Mouse (Mus musculus): Measurements from ENCODE around the gene Foxo1. TPM values are rescaled to one million over a fixed set of nuclear protein-coding genes. Genes with fewer than 3 reads are reported as not detected.

Gene Foxo1
- polyA plus RNA-seq, 1 experiment from 2014 or later, result 7.8 TPM

DNA sequence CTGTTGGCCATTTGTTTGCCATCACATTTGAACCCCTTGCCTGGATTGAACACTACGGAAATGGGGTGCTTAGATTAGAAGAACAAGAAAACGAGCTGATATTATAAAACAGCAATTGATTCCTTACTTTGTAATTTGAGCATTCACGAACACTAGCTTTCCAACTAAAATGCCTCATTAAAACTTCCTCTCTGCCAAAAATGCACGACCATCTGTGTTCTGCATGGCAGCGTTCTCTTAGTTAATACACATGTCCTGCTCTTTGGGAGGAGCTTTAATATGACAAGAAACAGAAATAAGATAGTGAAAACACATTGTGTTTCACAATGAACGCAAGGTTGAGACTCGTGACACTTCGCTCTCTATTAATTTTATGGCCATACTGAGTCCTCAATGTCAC, 3.8 kb upstream of the Foxo1 start:
- H3K27me3 ChIP-seq (ENCODE audit: control insufficient read depth, insufficient read depth, low read length), result peaks cover 17% of the 10 kb centered on the region; the same call in 1 of the 2 replicates
- no peak overlapping the region for H3K4me2 ChIP-seq (replicated peaks; ENCODE audit: low read depth, low read length)
- no peak overlapping the region for H3K27ac ChIP-seq (ENCODE audit: low read depth, low read length)
- H3K36me3 ChIP-seq (ENCODE audit: control insufficient read depth, insufficient read depth, low read length), result no peaks in the 10 kb centered on the region
- H3K4me3 ChIP-seq (ENCODE audit: low read length), result no peak overlapping the region
- ATAC-seq (ENCODE audit: low FRiP score, low TSS enrichment), result no peak
- no peaks in the 10 kb centered on the region; the same call in 1 of the 2 replicates for H3K4me1 ChIP-seq (ENCODE audit: control insufficient read depth, insufficient read depth, low read length)
- WGBS, result 67% methylated on average over 8 of the region's 8 CpGs
- no peaks in the 10 kb centered on the region for H3K9me3 ChIP-seq (ENCODE audit: control insufficient read depth, low read length)
- H3K9ac ChIP-seq (ENCODE audit: low read depth, low read length), result no peak overlapping the region

DNA sequence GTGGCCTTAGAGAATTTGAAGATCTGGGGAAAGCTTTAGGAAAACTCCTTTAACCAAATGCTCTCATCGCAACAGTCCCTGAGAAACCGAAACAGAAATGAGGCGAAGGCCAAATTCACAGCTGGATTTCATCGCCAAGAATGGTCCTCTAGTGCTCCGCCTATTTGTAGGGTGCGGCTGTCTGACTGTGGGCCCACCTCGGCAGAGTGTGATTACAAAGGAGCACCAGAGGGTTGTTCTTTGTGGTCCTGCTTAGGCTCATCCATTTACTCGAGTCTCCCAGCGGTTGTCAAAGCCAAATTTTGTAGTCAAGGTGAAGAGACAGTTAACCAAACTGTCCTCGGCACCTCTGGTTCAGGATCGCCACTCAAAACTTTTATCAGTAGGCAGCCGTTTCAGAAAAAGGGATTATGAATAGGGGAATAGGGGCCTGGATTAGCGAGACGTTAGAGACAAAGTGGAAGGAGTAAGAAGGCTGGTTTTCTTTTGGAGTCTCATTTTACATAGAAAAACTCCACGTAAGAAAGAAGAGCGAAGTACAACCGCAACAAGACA, 1.5 kb upstream of the Foxo1 start:
- H3K9me3 ChIP-seq (ENCODE audit: control insufficient read depth, low read length), result no peaks in the 10 kb centered on the region
- peaks cover 6% of the 10 kb centered on the region; the same call in 1 of the 2 replicates for H3K27me3 ChIP-seq (ENCODE audit: control insufficient read depth, insufficient read depth, low read length)
- no peak overlapping the region for H3K27ac ChIP-seq (ENCODE audit: low read depth, low read length)
- H3K9ac ChIP-seq (ENCODE audit: low read depth, low read length), result no peak overlapping the region
- H3K4me3 ChIP-seq (ENCODE audit: low read length), result peak overlapping the region; percentile 91; the same call in 1 of the 2 replicates
- 11% methylated on average over 17 of the region's 17 CpGs for WGBS
- no peaks in the 10 kb centered on the region for H3K36me3 ChIP-seq (ENCODE audit: control insufficient read depth, insufficient read depth, low read length)
- H3K4me1 ChIP-seq (ENCODE audit: control insufficient read depth, insufficient read depth, low read length), result peaks cover 7% of the 10 kb centered on the region
- peak overlapping the region; percentile 93 for H3K4me2 ChIP-seq (replicated peaks; ENCODE audit: low read depth, low read length)
- ATAC-seq (ENCODE audit: low FRiP score, low TSS enrichment), result no peak

DNA sequence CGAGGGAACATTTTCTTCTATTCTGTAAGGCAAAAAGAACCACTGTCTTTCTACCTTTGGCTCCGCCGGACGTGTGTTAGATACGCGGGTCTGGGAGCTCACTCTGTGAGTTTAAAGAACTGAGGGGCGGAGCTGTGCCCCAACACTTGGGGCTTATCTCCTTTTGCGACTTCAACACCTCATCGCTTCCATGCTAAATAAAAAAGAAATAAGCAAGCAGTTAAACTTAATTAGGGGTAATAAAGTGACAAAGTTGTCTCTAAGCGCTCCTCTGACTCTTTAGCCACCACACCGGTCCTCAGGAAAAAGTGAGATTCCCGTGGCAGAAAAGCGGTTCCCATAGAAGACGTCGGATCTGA, 864 bp upstream of the Foxo1 start:
- H3K9ac ChIP-seq (ENCODE audit: low read depth, low read length), result peak overlapping the region; percentile 92
- peak overlapping the region; percentile 93 for H3K4me2 ChIP-seq (replicated peaks; ENCODE audit: low read depth, low read length)
- H3K4me1 ChIP-seq (ENCODE audit: control insufficient read depth, insufficient read depth, low read length), result peaks cover 7% of the 10 kb centered on the region
- no peak for ATAC-seq (ENCODE audit: low FRiP score, low TSS enrichment)
- no peaks in the 10 kb centered on the region for H3K9me3 ChIP-seq (ENCODE audit: control insufficient read depth, low read length)
- peaks cover 6% of the 10 kb centered on the region; the same call in 1 of the 2 replicates for H3K27me3 ChIP-seq (ENCODE audit: control insufficient read depth, insufficient read depth, low read length)
- H3K27ac ChIP-seq (ENCODE audit: low read depth, low read length), result no peak overlapping the region
- no peaks in the 10 kb centered on the region for H3K36me3 ChIP-seq (ENCODE audit: control insufficient read depth, insufficient read depth, low read length)
- WGBS, result 1% methylated on average over 15 of the region's 15 CpGs
- peak overlapping the region; percentile 91 for H3K4me3 ChIP-seq (ENCODE audit: low read length)

DNA sequence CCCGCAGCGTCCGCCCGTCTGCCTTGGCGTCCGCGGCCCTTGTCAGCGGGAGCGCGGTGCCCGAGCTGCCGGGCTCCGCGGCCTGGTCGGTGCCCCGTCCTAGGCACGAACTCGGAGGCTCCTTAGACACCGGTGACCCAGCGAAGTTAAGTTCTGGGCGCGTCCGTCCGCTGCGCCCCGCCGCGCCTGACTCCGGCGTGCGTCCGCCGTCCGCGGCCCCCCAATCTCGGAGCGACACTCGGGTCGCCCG, 276 bp downstream of the Foxo1 start:
- Histone ChIP-seq H3K4me1 (ENCODE audit: control insufficient read depth, insufficient read depth, low read length) (peaks cover 7% of the 10 kb centered on the region), H3K27ac (ENCODE audit: low read depth, low read length) (peak overlapping the region; percentile 91), H3K9ac (ENCODE audit: low read depth, low read length) (peak overlapping the region; percentile 92), H3K36me3 (ENCODE audit: control insufficient read depth, insufficient read depth, low read length) (no peaks in the 10 kb centered on the region), H3K9me3 (ENCODE audit: control insufficient read depth, low read length) (no peaks in the 10 kb centered on the region), H3K4me3 (ENCODE audit: low read length) (peak overlapping the region; percentile 91), H3K27me3 (ENCODE audit: control insufficient read depth, insufficient read depth, low read length) (peaks cover 6% of the 10 kb centered on the region; the same call in 1 of the 2 replicates), H3K4me2 (replicated peaks; ENCODE audit: low read depth, low read length) (peak overlapping the region; percentile 93)
- under 1% methylated on average over 35 of the region's 40 CpGs for WGBS
- ATAC-seq (ENCODE audit: low FRiP score, low TSS enrichment), result no peak

DNA sequence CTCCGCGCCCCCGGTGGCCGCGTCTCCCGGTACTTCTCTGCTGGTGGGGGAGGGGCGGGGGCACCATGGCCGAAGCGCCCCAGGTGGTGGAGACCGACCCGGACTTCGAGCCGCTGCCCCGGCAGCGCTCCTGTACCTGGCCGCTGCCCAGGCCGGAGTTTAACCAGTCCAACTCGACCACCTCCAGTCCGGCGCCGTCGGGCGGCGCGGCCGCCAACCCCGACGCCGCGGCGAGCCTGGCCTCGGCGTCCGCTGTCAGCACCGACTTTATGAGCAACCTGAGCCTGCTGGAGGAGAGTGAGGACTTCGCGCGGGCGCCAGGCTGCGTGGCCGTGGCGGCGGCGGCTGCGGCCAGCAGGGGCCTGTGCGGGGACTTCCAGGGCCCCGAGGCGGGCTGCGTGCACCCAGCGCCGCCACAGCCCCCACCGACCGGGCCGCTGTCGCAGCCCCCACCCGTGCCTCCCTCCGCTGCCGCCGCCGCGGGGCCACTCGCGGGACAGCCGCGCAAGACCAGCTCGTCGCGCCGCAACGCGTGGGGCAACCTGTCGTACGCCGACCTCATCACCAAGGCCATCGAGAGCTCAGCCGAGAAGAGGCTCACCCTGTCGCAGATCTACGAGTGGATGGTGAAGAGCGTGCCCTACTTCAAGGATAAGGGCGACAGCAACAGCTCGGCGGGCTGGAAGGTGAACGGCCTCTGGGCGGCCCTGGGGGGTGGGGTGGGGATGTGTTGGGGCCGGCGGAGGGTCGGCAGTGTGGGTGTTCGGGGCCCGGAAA, 789 bp downstream of the Foxo1 start:
- Histone ChIP-seq H3K36me3 (ENCODE audit: control insufficient read depth, insufficient read depth, low read length) (no peaks in the 10 kb centered on the region), H3K4me1 (ENCODE audit: control insufficient read depth, insufficient read depth, low read length) (peaks cover 7% of the 10 kb centered on the region), H3K4me2 (replicated peaks; ENCODE audit: low read depth, low read length) (peak overlapping the region; percentile 93), H3K9me3 (ENCODE audit: control insufficient read depth, low read length) (no peaks in the 10 kb centered on the region), H3K27me3 (ENCODE audit: control insufficient read depth, insufficient read depth, low read length) (peaks cover 6% of the 10 kb centered on the region; the same call in 1 of the 2 replicates), H3K27ac (ENCODE audit: low read depth, low read length) (peak overlapping the region; percentile 91), H3K9ac (ENCODE audit: low read depth, low read length) (peak overlapping the region; percentile 92), H3K4me3 (ENCODE audit: low read length) (peak overlapping the region; percentile 91)
- under 1% methylated on average over 72 of the region's 89 CpGs for WGBS
- peak; percentile 58 for ATAC-seq (ENCODE audit: low FRiP score, low TSS enrichment)

DNA sequence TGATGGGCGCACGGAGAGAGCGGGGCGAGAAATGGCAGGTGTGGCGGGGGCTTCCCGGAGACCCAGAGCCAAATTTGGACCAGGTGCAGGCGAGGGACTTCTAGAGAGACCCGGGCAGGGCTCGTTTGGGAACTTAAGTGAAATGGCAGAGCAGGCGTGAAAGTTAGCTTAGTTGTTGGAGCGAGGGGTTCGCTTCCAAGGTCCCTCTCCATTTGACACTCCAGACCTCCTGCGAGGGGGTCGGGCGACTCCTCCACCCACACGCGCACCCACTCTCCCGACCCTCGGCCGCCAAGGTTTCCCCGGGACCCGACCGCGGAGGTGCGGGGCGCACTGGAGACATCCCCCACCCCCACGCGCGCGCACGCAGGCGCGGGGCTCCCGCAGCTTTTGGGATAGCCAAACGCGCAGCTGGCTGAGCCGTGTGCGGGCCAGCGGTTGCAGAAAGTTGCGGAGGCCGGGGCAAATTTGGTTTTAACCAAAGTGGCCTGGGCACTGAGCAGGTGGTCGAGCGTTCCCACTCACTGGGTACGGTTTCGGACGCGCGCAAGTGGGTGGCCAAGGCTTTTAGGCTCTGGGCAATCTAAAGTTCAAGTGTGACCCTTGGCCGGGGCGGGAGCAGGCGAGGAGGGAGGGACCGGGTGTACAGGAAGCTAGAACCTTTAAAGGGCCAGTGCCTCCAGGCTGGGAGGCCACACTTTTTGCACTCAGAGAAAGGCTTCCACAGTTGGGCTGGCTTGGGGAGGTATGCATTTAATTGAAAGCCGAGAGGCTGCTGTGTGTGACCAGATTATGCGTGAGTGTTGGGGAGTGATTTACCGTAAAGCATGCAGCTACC, 1.6 kb downstream of the Foxo1 start:
- Histone ChIP-seq H3K9ac (ENCODE audit: low read depth, low read length) (peak overlapping the region; percentile 92), H3K4me1 (ENCODE audit: control insufficient read depth, insufficient read depth, low read length) (peaks cover 7% of the 10 kb centered on the region), H3K4me2 (replicated peaks; ENCODE audit: low read depth, low read length) (peak overlapping the region; percentile 93), H3K27ac (ENCODE audit: low read depth, low read length) (no peak overlapping the region), H3K36me3 (ENCODE audit: control insufficient read depth, insufficient read depth, low read length) (no peaks in the 10 kb centered on the region), H3K27me3 (ENCODE audit: control insufficient read depth, insufficient read depth, low read length) (peaks cover 6% of the 10 kb centered on the region; the same call in 1 of the 2 replicates), H3K4me3 (ENCODE audit: low read length) (peak overlapping the region; percentile 91), H3K9me3 (ENCODE audit: control insufficient read depth, low read length) (no peaks in the 10 kb centered on the region)
- peak; percentile 50; the same call in 1 of the 2 replicates for ATAC-seq (ENCODE audit: low FRiP score, low TSS enrichment)
- WGBS, result under 1% methylated on average over 55 of the region's 55 CpGs

DNA sequence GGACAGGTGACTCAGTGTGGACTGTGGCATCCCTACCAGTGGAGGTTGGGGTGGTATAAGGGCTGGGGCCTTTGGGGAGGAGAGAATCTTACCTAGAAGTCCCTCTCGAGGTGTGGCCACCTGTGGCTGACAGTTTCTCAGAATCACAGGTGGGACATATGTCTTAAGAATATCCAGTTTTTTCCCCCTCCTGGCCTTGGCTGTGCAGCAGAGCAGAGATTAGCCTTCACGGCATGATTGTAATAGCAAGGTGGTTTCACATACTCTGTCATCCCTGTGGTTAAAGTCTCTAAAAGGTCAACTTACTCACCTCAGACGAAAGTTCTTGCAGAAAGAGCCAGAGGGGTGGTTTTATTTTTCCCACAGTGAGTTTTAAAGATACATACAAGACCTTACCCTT, 2.4 kb downstream of the Foxo1 start:
- peak overlapping the region; percentile 92; the same call in 1 of the 2 replicates for H3K9ac ChIP-seq (ENCODE audit: low read depth, low read length)
- 8% methylated on average over 3 of the region's 3 CpGs for WGBS
- H3K4me2 ChIP-seq (replicated peaks; ENCODE audit: low read depth, low read length), result peak overlapping the region; percentile 93
- peaks cover 7% of the 10 kb centered on the region for H3K4me1 ChIP-seq (ENCODE audit: control insufficient read depth, insufficient read depth, low read length)
- H3K9me3 ChIP-seq (ENCODE audit: control insufficient read depth, low read length), result no peaks in the 10 kb centered on the region
- no peak overlapping the region for H3K27ac ChIP-seq (ENCODE audit: low read depth, low read length)
- H3K27me3 ChIP-seq (ENCODE audit: control insufficient read depth, insufficient read depth, low read length), result peaks cover 6% of the 10 kb centered on the region; the same call in 1 of the 2 replicates
- no peak for ATAC-seq (ENCODE audit: low FRiP score, low TSS enrichment)
- H3K4me3 ChIP-seq (ENCODE audit: low read length), result peak overlapping the region; percentile 91
- no peaks in the 10 kb centered on the region for H3K36me3 ChIP-seq (ENCODE audit: control insufficient read depth, insufficient read depth, low read length)

DNA sequence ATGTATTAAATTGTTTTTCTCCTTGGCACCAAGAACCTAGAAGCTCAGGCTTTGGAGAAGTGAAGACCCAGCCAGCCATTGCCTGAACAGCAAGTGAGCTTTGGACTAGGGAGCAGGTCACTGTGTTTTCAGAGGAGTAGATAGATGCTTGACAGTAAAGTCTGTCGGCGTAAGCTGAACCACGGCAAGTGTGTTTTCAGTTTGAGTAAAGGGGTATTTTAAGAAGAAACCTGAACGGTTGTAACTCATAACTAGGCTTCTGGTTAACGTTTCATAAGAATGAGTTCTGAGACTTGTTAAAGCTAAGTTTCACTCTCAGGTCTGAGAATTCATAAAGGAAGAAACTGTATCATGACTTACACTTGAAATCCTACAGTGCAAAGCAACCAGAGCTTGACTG, 3.2 kb downstream of the Foxo1 start:
- no peak for ATAC-seq (ENCODE audit: low FRiP score, low TSS enrichment)

More for the DNA sequence above, 3.2 kb downstream of the Foxo1 start:
- Histone ChIP-seq H3K4me3 (ENCODE audit: low read length) (no peak overlapping the region), H3K4me2 (replicated peaks; ENCODE audit: low read depth, low read length) (no peak overlapping the region; the same call in 1 of the 2 replicates), H3K4me1 (ENCODE audit: control insufficient read depth, insufficient read depth, low read length) (peaks cover 7% of the 10 kb centered on the region), H3K9ac (ENCODE audit: low read depth, low read length) (no peak overlapping the region), H3K27me3 (ENCODE audit: control insufficient read depth, insufficient read depth, low read length) (peaks cover 2% of the 10 kb centered on the region; the same call in 1 of the 2 replicates), H3K36me3 (ENCODE audit: control insufficient read depth, insufficient read depth, low read length) (no peaks in the 10 kb centered on the region), H3K9me3 (ENCODE audit: control insufficient read depth, low read length) (no peaks in the 10 kb centered on the region), H3K27ac (ENCODE audit: low read depth, low read length) (no peak overlapping the region)
- WGBS, result 65% methylated on average over 5 of the region's 5 CpGs

Measured in kidney, embryonic 14.5 days (tissue).